Mouse (Mus musculus): Measurements from ENCODE around the gene S100z. TPM values are rescaled to one million over a fixed set of nuclear protein-coding genes. Genes with fewer than 3 reads are reported as not detected.

S100z gene
- not detected for polyA plus RNA-seq (2012; fragmentation: generic; extraction: Trizol)
- long read RNA-seq, experiment 1 = 0 reads
- long read RNA-seq, experiment 2 = 0 reads

GRCm38 (mm10) chr13:95478671-95479413 lies at the start of gene S100z:
TSS of gene S100z (minus strand) at chr13:95478721.
- Histone ChIP-seq H3K27me3 (ENCODE audit: control insufficient read depth, insufficient read depth, insufficient read length) (peaks cover 5% of the 10 kb centered on the region), H3K79me2 (ENCODE audit: control insufficient read depth, insufficient read depth) (no peaks in the 10 kb centered on the region), H3K4me3 (ENCODE audit: insufficient read depth, poor library complexity, severe bottlenecking) (no peak within 1 kb of the TSS), H3K36me3 (ENCODE audit: control insufficient read depth, insufficient read depth) (no peaks in the 10 kb centered on the region), H3ac (ENCODE audit: control insufficient read depth, insufficient read length, low read depth) (no peak within 1 kb of the TSS), H3K79me3 (ENCODE audit: low read depth) (no peaks in the 10 kb centered on the region)
- TF ChIP-seq CEBPB (IDR thresholded peaks at IDR 0.05; ENCODE audit: low read depth) (no peak), CTCF (IDR thresholded peaks at IDR 0.05; ENCODE audit: control insufficient read depth, insufficient read depth, insufficient read length) (no peak), USF1 (IDR thresholded peaks at IDR 0.05; ENCODE audit: low read depth) (no peak), FOSL1 (IDR thresholded peaks at IDR 0.05; ENCODE audit: insufficient read depth, low read length, poor library complexity, severe bottlenecking) (no peak), MYOD1 (IDR thresholded peaks at IDR 0.05; ENCODE audit: control insufficient read depth, insufficient read length, low read depth) (no peak), MAX (IDR thresholded peaks at IDR 0.05) (no peak), MYOG (IDR thresholded peaks at IDR 0.05; ENCODE audit: control insufficient read depth, extremely low read depth, insufficient read length) (no peak)

- Histone ChIP-seq H3K79me2 (ENCODE audit: control insufficient read depth, insufficient read depth) (no peaks in the 10 kb centered on the region), H3K4me3 (ENCODE audit: insufficient read depth, poor library complexity, severe bottlenecking) (no peak within 1 kb of the TSS), H3K27me3 (ENCODE audit: control insufficient read depth, insufficient read depth, insufficient read length) (no peaks in the 10 kb centered on the region), H3K79me3 (ENCODE audit: low read depth) (no peaks in the 10 kb centered on the region), H3K36me3 (ENCODE audit: control insufficient read depth, insufficient read depth) (no peaks in the 10 kb centered on the region), H3ac (ENCODE audit: control insufficient read depth, insufficient read length, low read depth) (no peak within 1 kb of the TSS)
- TF ChIP-seq CTCF (IDR thresholded peaks at IDR 0.05; ENCODE audit: control insufficient read depth, insufficient read depth, insufficient read length) = no peak
- TF ChIP-seq MYOD1 (IDR thresholded peaks at IDR 0.05; ENCODE audit: control insufficient read depth, insufficient read length, low read depth) = peak; percentile 36
- no peak for TF ChIP-seq USF1 (IDR thresholded peaks at IDR 0.05; ENCODE audit: low read depth)
- TF ChIP-seq MYOG (IDR thresholded peaks at IDR 0.05; ENCODE audit: control insufficient read depth, extremely low read depth, insufficient read length) = no peak
Measured at GRCm38 (mm10) chr13:95524674-95525491, 46.4 kb upstream of the S100z start, which contains the start of gene F2rl1. TSS of gene F2rl1 (minus strand) at chr13:95525227.

- H3K4me3 ChIP-seq (ENCODE audit: insufficient read depth, poor library complexity, severe bottlenecking) = no peak overlapping the region
- TF ChIP-seq CEBPB (IDR thresholded peaks at IDR 0.05; ENCODE audit: low read depth) (no peak), CTCF (IDR thresholded peaks at IDR 0.05; ENCODE audit: control insufficient read depth, insufficient read depth, insufficient read length) (no peak), MYOD1 (IDR thresholded peaks at IDR 0.05; ENCODE audit: control insufficient read depth, insufficient read length, low read depth) (no peak), FOSL1 (IDR thresholded peaks at IDR 0.05; ENCODE audit: insufficient read depth, low read length, poor library complexity, severe bottlenecking) (no peak), USF1 (IDR thresholded peaks at IDR 0.05; ENCODE audit: low read depth) (no peak), MYOG (IDR thresholded peaks at IDR 0.05; ENCODE audit: control insufficient read depth, extremely low read depth, insufficient read length) (no peak), MAX (IDR thresholded peaks at IDR 0.05) (no peak)
- H3K79me3 ChIP-seq (ENCODE audit: low read depth) = no peaks in the 10 kb centered on the region
- H3K27me3 ChIP-seq (ENCODE audit: control insufficient read depth, insufficient read depth, insufficient read length) = no peaks in the 10 kb centered on the region
- H3K36me3 ChIP-seq (ENCODE audit: control insufficient read depth, insufficient read depth) = no peaks in the 10 kb centered on the region
- H3K79me2 ChIP-seq (ENCODE audit: control insufficient read depth, insufficient read depth) = no peaks in the 10 kb centered on the region
- H3ac ChIP-seq (ENCODE audit: control insufficient read depth, insufficient read length, low read depth) = no peak overlapping the region
Measured at GRCm38 (mm10) chr13:95524424-95524673, 45.8 kb upstream of the S100z start.

DNA sequence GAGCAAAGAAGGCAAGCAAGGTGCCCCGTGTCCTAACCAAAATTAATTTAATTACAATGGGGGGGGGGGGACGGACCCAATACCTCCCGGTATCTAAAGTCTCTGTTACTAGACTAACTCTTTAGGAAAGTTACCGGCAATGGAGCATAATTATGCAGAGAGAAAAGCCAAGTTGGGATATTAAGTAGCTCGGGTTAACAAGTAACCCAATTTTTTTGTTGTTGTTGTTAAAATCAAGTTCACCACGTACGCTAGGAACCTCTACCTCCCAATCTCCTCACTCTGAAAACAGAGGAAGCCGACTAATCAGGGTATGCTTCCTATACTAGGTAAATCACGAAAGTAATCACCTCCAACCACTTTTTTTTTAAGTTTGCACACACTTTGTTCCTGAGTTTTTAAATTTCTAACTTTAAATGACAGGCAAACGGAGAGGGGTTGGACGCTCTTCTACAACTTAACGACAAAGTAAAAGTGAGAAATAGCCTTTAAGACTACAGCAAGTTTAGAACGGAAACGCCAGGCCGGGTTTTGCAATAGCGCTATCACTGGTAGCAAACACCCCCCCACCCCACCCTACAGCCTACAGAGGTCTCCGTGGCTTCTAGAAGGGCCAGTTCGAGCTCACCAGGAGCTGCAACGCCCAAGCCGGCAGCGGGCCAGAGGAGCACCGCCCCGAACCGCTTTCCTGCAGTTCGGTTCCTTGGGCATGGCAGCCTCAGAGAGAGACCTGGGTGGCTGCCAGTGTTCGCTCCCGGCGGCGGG lies 45.3 kb upstream of the S100z start:
- H3K27me3 ChIP-seq (ENCODE audit: control insufficient read depth, insufficient read depth, insufficient read length) = no peaks in the 10 kb centered on the region
- TF ChIP-seq USF1 (IDR thresholded peaks at IDR 0.05; ENCODE audit: low read depth) = no peak
- TF ChIP-seq CTCF (IDR thresholded peaks at IDR 0.05; ENCODE audit: control insufficient read depth, insufficient read depth, insufficient read length) = no peak
- H3K4me3 ChIP-seq (ENCODE audit: insufficient read depth, poor library complexity, severe bottlenecking) = no peak overlapping the region

DNA sequence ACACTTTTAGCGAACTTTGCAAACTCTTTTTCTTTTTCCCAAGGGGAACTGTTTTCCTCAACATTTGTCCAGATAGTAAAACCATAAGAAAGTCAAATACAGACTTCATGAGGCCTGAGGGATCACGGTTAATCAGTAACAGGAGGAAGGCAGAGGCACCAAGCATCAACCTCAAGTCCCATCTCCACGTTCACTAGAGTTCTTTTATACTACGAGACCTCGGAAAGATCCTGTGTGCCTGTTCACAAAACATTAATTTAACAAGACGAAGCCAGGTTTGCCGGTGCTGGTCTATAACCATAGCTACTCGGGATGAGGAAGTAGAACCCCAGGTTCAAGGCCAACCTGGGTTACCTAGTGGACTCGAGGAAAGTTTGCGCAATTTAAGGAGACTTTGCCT lies 43.7 kb upstream of the S100z start:
- H3K27me3 ChIP-seq (ENCODE audit: control insufficient read depth, insufficient read depth, insufficient read length) = no peaks in the 10 kb centered on the region
- H3K79me3 ChIP-seq (ENCODE audit: low read depth) = no peaks in the 10 kb centered on the region
- H3K4me3 ChIP-seq (ENCODE audit: insufficient read depth, poor library complexity, severe bottlenecking) = no peak overlapping the region
- H3K79me2 ChIP-seq (ENCODE audit: control insufficient read depth, insufficient read depth) = no peaks in the 10 kb centered on the region
- TF ChIP-seq MYOD1 (IDR thresholded peaks at IDR 0.05; ENCODE audit: control insufficient read depth, insufficient read length, low read depth) (no peak), MYOG (IDR thresholded peaks at IDR 0.05; ENCODE audit: control insufficient read depth, extremely low read depth, insufficient read length) (no peak), CEBPB (IDR thresholded peaks at IDR 0.05; ENCODE audit: low read depth) (no peak), USF1 (IDR thresholded peaks at IDR 0.05; ENCODE audit: low read depth) (no peak), FOSL1 (IDR thresholded peaks at IDR 0.05; ENCODE audit: insufficient read depth, low read length, poor library complexity, severe bottlenecking) (no peak), CTCF (IDR thresholded peaks at IDR 0.05; ENCODE audit: control insufficient read depth, insufficient read depth, insufficient read length) (no peak)
- H3K36me3 ChIP-seq (ENCODE audit: control insufficient read depth, insufficient read depth) = no peaks in the 10 kb centered on the region
- no peak overlapping the region for H3ac ChIP-seq (ENCODE audit: control insufficient read depth, insufficient read length, low read depth)

More for the DNA sequence above, 45.3 kb upstream of the S100z start:
- Histone ChIP-seq H3K79me2 (ENCODE audit: control insufficient read depth, insufficient read depth) (no peaks in the 10 kb centered on the region), H3K36me3 (ENCODE audit: control insufficient read depth, insufficient read depth) (no peaks in the 10 kb centered on the region), H3ac (ENCODE audit: control insufficient read depth, insufficient read length, low read depth) (no peak overlapping the region), H3K79me3 (ENCODE audit: low read depth) (no peaks in the 10 kb centered on the region)

Data from C2C12 (cell line).